Mouse (Mus musculus): ENCODE measurements around the gene Tbc1d1.

Tbc1d1 gene

DNA sequence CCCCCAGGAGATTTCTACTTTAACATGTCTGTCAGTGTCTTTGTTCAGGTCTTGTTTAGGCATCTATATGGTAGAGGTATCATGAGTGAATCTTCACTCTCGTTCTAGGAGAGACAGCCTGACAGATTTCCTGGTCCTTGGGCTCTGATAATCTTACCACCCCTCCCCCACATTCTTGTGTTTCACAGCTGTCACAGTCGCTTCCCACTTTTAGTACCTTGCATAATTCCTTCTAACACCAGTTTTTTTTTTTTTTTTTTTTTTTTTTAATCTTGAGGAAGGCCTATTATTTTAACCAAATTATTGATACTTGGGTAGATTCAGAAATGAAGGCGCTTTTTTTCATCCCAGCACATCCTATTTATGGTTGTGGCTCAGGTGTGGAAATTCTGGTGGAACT lies 81.6 kb downstream of the Tbc1d1 start:
- no peak for DNase-seq (ENCODE audit: low spot score)

DNA sequence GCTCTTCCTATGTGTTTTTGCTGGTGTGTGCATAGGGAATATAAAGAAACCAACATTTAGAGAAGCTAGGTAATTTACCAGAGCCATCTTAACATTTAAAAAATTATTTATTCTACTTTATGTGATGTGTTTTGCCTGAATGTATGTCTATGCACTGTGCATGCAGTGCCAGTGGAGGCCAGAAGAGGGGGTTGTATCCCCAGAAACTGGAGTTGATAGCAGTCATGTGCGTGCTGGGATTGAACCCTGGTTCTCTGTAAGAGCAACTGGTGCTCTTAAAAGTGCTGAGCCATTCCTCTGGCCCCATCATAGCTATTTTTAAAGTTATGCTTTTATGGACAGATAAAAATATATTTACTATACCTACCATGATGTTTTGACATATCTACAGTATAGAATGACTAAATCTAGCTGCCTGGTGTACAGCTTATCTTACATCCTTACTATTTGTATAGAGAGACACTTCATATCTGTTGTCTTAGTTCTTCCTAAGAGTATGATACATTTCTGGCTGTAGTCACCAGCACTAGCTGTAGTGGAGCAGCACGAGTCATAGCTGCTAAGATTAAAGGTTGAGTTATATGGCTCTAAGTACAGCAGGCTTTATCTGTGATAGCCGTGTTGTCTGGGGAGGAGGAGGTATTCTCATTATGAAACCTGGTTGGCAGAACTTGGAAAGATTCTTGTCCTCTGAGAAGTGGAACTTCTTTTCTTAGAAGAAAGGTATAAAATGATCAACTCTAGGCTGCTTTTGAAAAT lies 83.0 kb downstream of the Tbc1d1 start:
- no peak for DNase-seq (ENCODE audit: low spot score)

DNA sequence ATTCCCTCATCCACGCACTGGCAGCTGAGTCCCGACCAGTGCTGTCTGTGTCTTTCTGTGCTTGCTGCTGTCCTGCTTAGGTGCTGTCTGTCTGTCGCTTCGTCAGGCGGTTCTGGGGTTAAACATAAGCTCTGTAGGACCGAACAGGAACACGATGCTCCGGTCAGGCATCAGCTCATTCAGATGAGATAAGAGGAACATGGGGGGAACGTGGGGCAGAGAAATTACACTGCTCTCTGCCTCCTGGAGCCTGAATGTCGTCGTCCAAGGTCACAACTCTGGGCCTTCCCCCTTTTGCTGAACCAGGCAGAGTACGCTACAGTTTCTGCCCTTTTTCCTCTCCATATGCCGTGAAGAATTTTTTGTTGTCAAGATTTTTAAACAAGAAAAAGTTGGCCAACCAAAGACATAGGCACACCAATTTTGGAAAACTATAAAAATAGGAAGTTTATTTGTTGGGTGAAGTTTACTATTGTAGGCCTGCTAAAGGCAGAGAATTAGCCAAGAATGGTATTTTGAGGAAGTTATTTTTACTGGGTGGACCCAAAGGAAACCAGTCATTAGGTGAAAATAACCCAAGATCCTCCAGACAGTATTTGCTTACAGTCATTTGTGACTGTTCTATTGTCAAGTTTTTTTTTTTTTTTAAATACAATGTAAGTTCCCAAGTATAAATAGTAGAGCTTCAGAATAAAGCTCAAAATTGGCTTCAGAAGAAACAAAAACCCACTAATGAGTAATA lies 85.0 kb downstream of the Tbc1d1 start:
- DNase-seq (ENCODE audit: low spot score): no peak

DNA sequence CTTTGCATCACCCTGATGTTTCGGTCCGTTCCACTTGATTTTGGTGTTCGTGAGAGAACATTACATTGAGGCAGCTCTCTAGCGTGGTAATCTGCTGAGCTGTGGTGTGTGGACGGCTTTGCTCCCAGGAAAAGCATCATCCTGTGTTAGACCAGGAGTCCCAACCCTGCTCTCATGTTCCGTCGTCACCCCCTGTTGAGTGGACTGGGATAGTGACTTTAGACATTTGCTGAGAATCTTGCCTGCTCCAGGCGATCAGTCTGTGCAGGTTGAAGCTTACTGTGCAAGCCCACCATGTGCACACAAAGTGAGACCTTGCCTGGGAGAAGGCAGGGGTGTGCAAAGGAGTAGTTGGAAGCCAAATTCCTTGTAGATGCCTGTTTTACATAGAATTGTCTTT lies 85.8 kb downstream of the Tbc1d1 start:
- no peak for DNase-seq (ENCODE audit: low spot score)

DNA sequence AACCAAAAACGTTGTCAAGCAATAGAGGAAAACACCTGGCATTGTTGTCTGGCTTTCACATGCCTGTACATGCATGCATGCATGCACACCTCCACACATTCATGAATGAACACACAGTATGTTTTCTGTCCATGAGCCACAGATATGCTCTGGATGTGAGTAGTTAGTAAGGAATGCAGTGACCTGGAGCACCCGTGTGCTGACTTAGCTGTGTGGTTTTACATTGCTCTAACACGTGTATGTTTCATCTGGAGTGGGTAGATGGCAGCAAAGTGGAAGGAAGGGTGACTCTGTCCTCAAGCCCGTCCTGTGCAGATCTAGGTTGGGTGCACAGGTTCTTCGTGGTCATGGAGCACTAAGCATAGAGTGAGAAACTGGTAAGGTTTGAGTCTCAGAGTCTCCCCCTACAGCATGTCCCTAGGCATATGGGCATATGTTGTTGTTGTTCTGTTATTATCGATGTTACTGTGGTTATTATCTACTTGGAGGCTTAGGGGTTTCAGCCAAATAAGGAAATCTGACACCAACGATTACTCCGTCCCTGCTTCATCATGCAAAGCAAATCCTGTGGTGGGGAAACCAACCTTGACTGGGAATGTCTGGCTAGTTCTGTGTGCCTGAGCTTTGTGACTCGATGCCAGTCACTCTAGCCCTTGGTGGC lies 86.8 kb downstream of the Tbc1d1 start:
- DNase-seq (ENCODE audit: low spot score): no peak

DNA sequence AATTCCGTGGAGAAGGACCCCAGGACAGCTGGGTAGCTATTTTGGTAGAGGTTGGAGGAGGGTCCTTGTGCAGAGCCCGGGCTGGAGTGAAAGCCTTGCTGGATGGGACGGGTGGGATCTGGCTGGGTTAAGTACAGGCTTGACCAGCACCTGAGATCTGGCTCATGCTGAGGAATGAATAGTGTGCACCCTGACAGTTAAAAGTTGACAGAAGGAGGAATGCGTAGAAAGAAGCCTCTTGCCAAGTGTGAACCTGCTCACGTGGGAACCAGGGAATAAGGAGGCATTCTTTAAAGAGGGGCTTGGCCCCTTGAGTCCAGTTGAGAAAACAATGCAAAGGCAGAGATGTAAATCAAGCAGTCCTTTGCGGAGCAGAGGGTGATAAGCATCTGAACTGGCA lies 87.6 kb downstream of the Tbc1d1 start:
- no peak for DNase-seq (ENCODE audit: low spot score)

DNA sequence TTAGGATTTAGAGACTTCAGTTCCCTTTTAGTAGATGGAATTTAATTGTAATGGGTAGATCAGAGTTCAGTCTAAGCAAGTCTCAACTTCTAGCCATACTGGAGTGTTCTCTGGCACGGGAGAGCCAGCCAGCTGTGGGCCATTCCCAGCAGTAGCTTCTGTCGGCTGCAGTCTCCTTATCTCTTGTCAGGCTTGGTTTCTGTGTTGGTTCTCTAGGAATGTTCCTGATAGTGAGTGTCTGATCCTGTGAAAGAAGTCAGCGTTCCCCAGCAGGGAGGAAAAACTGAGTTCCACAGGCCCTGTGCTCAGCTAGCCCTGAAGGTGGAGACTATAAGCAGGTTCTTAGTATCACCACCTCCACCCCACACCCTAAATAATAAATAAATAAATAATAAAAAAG lies 88.2 kb downstream of the Tbc1d1 start:
- no peak for DNase-seq (ENCODE audit: low spot score)

DNA sequence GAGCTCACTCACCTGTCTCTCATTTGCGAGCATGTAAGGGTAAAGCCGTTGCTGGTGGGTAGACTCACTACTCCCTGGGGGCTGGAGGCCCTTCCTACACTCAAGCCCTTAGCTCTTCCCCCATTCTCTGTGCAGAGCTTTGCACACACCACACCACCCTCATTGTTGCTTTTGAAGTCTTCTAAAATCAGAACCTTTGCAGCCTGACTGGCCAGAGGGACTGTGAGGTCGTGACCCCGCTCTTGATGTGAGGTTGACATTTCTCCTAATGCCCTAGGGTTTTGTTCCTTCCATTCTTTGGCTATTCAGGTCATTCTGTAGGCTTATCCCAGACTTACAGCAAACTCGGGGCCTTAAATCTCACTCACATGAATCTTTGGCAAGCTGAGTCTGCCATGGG lies 88.6 kb downstream of the Tbc1d1 start:
- no peak for DNase-seq (ENCODE audit: low spot score)

DNA sequence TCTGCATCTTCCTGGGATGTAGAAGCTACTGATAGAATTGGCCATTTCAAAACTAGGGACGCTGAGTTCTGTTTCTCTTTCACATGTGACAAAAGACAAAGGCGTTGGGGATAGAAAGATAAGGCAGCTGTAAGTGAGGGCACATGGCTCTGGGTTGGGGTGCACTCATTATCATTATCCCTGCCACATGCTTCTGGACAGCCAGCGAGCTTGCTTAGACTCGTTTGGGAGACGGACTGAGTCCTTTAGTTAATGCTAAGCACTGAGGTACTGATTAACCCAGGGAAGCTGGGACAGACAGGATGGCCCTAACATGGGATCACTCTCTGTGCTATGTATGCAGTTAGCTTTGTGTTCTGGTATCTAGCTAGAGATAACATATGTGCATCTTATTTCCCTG lies 95.3 kb downstream of the Tbc1d1 start:
- no peak for DNase-seq (ENCODE audit: low spot score)

DNA sequence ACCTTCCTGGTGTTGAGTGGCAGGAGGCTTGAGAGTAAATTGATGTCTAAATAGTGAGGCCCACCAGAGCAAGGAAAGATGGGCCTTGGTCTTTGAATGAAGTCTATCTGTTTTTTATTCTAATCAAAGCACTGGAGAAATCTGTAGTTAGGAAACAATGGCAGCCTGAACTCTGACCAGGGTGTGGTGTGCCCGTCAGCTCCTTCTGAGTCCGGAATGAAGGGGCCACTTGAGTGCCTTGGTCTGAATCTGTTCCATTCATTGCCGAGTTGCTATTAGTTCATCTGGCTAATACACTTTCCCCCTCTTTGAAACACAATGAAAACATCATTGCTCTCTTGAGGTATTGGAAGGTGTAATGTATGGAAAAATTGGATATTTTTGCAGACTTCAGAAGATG lies 98.2 kb downstream of the Tbc1d1 start:
- DNase-seq (ENCODE audit: low spot score): no peak

DNA sequence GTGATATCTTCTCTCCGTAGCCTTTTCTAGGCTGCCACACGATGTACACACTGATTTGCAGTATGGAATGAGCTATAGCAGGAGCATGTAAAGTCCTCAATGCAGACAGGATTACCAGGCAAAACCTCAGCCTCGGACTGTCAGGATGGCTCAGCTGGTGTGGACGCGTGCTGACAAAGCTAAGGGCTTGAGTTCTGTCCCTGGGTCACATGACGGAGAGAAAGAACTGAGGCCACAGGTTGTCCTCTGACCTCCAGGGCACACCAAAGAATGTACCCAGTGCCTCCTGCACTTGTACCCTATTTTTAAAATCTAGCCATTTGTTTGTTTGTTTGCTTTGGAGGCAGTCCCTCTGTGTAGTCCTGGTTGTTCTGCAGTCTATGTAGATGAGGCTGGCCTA lies 98.9 kb downstream of the Tbc1d1 start:
- no peak for DNase-seq (ENCODE audit: low spot score)

DNA sequence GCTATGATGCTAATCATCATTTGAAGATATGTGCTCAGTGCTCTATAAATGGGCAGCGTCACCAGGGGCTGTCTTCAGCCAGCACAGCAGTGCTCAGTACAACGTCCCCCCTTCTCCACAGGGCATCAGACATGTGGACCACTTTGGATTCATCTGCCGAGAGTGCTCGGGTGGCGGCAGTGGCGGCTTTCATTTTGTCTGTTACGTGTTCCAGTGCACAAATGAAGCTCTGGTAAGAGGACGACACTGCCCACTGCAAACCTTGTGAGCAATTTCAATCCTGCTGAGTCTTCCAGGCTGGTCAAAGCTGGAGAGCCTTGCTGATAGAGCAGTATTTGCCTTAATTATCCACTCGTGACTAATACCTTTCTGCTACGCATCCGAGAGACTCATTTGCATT lies 107.2 kb downstream of the Tbc1d1 start:
- no peak for DNase-seq (ENCODE audit: low spot score)

DNA sequence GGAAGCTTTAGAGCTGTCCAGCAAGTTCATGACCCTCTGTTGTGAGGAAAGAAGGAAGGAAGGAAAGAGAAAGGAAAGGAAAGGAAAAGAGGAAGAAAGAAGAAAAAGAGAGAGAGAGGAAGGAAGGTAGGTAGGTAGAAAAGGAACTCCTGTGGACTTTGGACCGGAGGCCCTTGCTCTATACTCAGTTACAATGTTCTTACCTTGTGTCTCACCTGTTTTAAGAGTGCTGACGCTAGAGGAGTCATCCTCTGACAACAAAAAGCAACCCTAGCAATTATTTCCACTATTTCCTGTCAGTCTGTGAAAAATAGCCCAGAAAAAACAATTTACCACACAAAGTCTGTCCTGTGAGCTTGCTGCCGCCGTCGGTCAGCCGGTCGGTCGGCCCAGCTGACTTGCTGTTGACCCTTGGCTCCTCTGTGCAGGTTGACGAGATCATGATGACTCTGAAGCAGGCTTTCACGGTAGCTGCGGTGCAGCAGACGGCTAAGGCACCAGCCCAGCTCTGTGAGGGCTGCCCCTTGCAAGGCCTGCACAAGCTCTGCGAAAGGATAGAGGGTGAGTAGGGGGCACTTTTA lies 107.9 kb downstream of the Tbc1d1 start:
- no peak for DNase-seq (ENCODE audit: low spot score)

DNA sequence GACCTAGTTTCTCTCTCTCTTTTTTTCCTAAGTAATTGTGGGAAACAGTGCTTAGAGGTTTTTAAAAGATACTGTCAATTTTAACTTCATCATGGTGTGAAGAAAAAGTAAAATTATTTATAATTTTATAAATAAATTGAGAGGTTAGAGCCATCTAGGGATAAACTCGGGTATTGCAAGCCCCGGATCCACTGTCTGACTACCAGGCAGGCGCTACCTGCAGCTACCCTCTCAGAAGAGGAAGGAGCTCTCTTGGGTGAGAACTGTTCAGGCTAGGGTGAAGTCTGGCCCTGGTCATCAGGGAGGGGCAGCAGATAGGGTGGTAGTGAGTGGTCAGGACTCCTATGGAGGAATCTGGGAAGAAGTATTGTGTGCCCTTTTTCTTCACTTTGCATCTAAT lies 109.0 kb downstream of the Tbc1d1 start:
- DNase-seq (ENCODE audit: low spot score): peak; percentile 65

DNA sequence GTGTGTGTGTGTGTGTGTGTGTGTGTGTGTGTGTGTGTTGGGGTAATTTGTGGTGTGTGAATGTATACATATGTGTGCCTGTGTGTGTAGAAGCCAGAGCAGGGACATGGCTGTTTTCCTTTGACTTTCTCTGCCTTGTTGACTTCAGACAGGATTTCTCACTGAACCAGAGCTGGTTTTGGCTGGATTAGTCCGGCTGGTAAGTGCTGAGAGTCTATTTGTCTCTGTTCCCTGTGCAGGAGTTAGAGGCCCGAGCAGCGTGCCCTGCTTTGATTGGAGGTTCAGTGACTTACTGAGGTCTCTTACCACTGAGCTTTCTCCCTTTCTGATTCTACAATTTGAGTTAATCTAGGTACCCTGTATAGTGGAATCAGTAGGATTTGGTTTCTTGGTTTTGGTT lies 109.8 kb downstream of the Tbc1d1 start:
- no peak for DNase-seq (ENCODE audit: low spot score)

DNA sequence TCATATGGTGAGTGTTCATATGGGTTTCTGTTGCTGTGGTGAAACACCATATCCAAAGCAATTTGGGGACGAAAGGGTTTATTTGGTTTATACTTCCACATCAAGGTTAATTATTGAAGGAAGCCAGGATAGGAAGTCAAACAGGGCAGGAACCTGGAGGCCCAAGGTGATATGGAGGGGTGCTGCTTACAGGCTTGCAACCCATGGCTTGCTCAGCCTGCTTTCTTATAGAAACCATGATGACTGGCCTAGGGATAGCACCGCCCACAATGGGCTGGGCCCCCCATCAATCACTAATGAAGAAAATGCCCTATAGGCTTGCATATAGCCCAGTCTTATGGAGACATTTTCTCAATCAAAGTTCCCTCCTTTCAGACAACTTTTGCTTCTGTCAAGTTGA lies 110.4 kb downstream of the Tbc1d1 start:
- DNase-seq (ENCODE audit: low spot score): no peak

DNA sequence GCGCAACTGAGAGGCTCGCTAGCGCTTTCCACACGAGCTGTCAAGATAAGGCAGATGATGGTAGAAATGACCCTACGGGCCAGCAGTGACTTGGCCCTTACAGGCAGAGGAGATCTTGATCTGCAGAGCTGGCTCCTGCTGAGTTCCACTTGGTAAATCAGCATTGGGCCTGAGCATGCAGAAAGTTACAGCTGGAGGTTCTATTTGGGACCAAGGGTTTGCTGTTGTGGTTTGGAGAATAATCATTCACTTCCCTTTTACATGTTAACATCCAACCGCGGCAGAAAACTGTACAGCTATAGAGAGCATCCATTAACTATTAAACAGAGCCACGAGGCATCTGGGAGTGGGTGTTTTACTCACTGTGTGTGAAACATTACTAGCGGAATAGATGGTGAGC lies 111.2 kb downstream of the Tbc1d1 start:
- no peak for DNase-seq (ENCODE audit: low spot score)

DNA sequence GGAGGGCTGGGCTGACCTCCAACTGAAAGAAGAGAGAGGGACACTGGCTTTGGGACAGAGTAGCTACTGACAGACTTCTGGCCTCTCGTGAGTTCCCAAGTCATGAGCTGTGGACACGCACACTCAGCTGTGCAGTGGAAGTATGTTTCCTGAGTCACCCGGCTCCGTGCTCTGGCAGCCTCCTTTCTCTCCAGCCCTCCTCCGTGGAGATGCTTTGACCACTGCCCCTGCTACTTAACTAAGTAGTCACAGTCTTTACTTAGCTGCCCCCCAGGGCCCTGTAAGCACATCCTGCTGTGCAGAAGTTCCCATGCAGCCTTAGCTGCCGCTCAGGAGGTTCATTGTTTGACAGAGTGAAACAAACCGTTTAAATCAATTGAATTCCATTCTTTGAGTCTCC lies 113.6 kb downstream of the Tbc1d1 start:
- no peak for DNase-seq (ENCODE audit: low spot score)

DNA sequence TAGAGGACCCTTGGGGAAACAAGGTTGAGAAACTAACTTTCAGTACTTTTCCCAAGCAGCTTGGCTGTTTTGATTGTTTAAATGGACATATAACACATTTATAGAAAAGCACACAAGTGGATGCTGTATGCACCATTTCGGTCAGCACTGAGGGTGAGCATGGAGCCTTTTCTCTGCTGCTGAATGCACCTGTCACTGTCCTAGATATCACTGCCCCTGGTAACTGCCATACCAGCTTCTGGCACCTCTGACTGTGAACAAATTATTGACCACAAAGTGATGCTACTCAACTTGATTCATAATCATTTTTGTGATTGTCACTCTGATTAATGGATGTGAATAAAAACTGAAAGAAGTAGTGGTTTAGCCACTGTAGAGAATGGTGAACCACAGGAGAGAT lies 117.4 kb downstream of the Tbc1d1 start:
- no peak for DNase-seq (ENCODE audit: low spot score)

DNA sequence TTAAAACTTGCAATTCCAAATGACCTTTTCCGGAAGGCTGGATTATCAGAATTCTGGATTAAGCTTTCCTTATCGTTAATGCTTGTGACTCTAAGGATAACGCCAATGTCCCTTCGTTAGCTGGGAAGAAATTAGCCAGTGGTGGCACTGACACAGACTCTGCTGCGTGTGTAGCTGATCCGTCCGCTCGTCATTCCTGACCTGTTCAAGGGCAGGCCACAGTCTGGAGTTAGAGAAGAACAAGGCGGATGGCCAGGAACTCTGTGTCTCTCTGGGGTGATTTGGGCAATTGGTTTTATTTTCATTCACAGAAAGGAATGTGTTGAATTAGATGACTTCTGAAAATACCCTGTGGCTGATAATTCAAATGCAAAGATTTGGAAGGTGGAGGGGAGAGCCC lies 118.2 kb downstream of the Tbc1d1 start:
- no peak for DNase-seq (ENCODE audit: low spot score)

DNA sequence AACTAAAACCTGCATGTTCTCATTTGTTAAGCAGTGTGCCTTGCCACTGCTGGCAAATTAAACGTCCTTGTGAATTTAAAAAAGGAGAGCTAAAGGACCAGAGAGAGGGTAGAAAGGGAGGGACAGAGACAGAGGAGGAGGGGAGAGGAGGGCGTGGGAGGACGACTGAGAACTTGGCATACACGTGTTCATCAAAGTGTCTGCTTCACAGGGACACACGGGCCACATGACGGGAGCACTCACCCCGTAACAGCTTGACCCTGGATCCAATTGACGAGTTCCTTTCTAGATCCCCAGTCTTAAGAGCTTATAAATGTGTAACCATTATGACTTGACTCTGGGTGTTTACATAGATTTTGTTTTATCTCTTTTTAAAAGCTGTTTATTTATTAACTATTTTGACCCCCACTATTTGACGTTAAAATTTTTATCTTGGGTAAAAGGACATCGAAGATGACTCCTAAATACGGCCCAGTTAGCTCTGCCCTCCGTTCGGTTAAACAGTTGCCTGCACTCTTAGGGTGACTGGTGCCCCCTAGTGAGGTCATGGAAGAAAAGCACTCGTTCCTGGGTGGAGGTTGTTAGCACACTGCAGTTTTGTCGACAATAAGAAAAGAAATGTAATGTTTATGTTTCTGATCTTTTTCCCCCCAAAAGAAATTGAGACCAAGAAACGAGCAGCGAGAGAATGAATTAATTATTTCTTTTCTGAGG lies 118.8 kb downstream of the Tbc1d1 start:
- peak; percentile 52 for DNase-seq (ENCODE audit: low spot score)

DNA sequence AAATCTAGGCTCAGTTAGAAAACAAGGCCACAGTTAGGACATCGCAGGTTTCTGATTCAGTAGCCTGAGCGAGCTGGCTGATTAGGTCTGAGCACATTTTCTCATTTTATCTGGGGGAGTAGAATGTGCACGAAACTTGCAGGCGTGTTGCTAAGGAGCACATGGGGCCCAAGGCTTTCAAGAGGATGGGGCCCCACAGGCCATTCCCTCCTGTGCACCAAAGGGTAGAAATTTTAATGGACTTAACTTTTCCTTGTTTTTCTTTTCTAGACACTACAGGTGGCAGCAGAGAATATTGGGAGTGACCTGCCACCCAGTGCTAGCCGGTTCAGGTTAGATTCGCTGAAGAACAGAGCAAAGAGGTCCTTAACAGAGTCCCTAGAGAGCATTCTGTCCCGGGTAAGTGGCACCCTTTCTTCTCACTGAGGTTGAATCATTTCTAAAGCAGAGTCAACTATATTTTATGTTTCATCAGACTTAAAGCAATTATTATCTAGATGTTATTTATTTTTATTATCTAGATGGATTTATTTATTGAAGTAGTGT lies 121.6 kb downstream of the Tbc1d1 start:
- no peak for DNase-seq (ENCODE audit: low spot score)
